Mouse (Mus musculus) kidney, postnatal 0 days (tissue): Measurements from ENCODE around the gene Mast3. TPM values are rescaled to one million over a fixed set of nuclear protein-coding genes. Genes with fewer than 3 reads are reported as not detected.

Experiments used
- ATAC-seq: fragments of 200-750 bp; cut with Nextera tagmentation; replicated peaks from 2 replicates; pipeline ENCODE4 v1.8.0; 2017; ENCODE audit warnings: low read depth, moderate number of reproducible peaks, moderate TSS enrichment, moderate library complexity; ENCODE audit not compliant: low FRiP score
- DNase-seq: peaks from one replicate; pipeline ENCODE4 v3.0.0-alpha.2; 2016; ENCODE audit warnings: low spot score
- H3K27ac ChIP-seq: fragments of 300-500 bp; sonication (generic); 2 replicates; pipeline ENCODE4 v1.5.1; 2014; ENCODE audit warnings: mild to moderate bottlenecking
- H3K27me3 ChIP-seq: fragments of 300-500 bp; sonication (generic); 2 replicates; pipeline ENCODE4 v1.6.1; 2014; ENCODE audit warnings: low read length, mixed read lengths; ENCODE audit not compliant: insufficient read depth
- H3K36me3 ChIP-seq: fragments of 300-500 bp; sonication (generic); 2 replicates; pipeline ENCODE4 v1.6.1; 2014; ENCODE audit warnings: low read length, mixed read lengths; ENCODE audit not compliant: insufficient read depth
- H3K4me1 ChIP-seq: fragments of 300-500 bp; sonication (generic); replicated peaks from 2 replicates; pipeline ENCODE4 v1.6.1; 2014; ENCODE audit warnings: antibody characterized with exemption, low read length, mixed read lengths; ENCODE audit not compliant: insufficient read depth
- H3K4me2 ChIP-seq: fragments of 300-500 bp; sonication (generic); 2 replicates; pipeline ENCODE4 v1.6.1; 2014; ENCODE audit warnings: mild to moderate bottlenecking, low read length, moderate library complexity, mixed read lengths
- H3K4me3 ChIP-seq: fragments of 300-500 bp; sonication (generic); replicated peaks from 2 replicates; pipeline ENCODE4 v1.5.1; 2014; ENCODE audit warnings: low read depth, low read length
- H3K9ac ChIP-seq: fragments of 300-500 bp; sonication (generic); 2 replicates; pipeline ENCODE4 v1.6.1; 2014; ENCODE audit warnings: low read depth, low read length
- H3K9me3 ChIP-seq: fragments of 300-500 bp; sonication (generic); replicated peaks from 2 replicates; pipeline ENCODE4 v1.6.1; 2016; ENCODE audit warnings: low read length, inconsistent platforms, mixed read lengths
- CTCF ChIP-seq: IDR thresholded peaks from 2 replicates; pipeline ENCODE4 v1.5.1; 2016; ENCODE audit warnings: antibody characterized with exemption, low read depth, mild to moderate bottlenecking, moderate library complexity
- WGBS: fragments of 180-500 bp; shearing (Covaris S2); extraction: QIAGEN DNeasy Blood & Tissue Kit; methylation state at CpG from one replicate; pipeline ENCODE4 v1.1.7; 2014; 5-methylcytosine and 5-hydroxymethylcytosine counted together
- polyA plus RNA-seq: library from polyadenylated mRNA; unstranded; fragments of >200 nt; fragmentation: Nextera tagmentation; extraction: Ambion mirVana; gene quantifications from 2 replicates; pipeline ENCODE4 v1.2.1, GENCODE M21; 2015

Mast3 gene
- polyA plus RNA-seq, 1 experiment from 2014 or later, result 10.2 TPM

DNA sequence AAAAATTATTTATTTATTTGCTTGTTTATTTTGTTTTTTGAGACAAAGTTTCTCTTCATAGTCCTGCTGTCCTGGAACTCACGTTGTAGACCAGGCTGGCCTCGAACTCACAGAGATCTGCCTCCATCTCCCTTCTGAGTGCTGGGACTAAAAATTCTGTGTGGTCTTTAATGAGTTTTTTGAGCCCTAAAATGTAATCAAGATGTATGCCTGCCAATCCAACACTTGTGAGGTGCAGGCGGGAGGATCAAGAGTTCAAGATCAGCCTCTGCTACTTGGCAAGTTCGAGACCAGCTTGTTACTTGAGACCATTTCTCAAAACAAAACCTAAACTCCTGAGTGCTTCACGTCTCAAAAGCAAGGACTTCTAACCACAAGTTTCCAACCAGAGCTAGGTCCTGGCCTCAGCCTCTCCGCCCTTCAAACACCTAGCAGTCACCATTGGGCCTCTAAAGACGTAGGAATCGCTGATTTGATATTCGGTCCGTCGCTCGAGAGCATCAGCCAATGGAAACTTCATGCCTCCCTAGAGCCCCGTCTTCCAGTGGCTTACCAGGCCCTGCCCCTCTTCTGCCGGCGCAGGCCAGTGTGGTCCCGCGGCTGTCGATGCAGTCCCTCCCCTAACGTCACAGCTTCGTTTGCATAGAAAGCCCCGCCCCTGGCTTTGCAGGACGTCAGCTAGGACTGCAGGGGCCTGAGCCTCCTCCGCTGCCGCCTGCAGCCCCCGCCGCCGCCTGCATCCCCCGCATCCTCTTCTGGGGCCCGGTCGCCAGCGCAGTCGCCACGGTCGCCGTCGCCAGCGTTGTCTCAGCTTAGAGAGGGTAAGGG lies 50.6 kb downstream of the Mast3 start, which contains the start of gene Rab3a:
Gene Rab3a (plus strand): TSS at position 637 of the 828 bp plus-strand sequence.
- 0 out of 2 replicates have a peak, but pooled peaks cover 12% of the 10 kb centered on the region for H3K36me3 ChIP-seq
- 8% methylated on average over 37 of the region's 37 CpGs for WGBS

GRCm38 (mm10) chr8:70753151-70753550 lies 51.7 kb downstream of the Mast3 start:
- Histone ChIP-seq H3K27me3 (no peaks in the 10 kb centered on the region), H3K4me2 (peak overlapping the region; percentile 44), H3K36me3 (0 out of 2 replicates have a peak, but pooled peaks cover 10% of the 10 kb centered on the region), H3K9ac (peak overlapping the region; percentile 41; the same call in 1 of the 2 replicates), H3K27ac (peak overlapping the region; percentile 90), H3K4me1 (peaks cover 23% of the 10 kb centered on the region), H3K4me3 (peak overlapping the region; percentile 1; the same call in 1 of the 2 replicates), H3K9me3 (no peaks in the 10 kb centered on the region)
- DNase-seq, result peak; percentile 88
- no peak; the same call in 1 of the 2 replicates for ATAC-seq
- 8% methylated on average over 21 of the region's 21 CpGs for WGBS
- no peak for TF ChIP-seq CTCF

More for the DNA sequence above, 50.6 kb downstream of the Mast3 start, which contains the start of gene Rab3a:
- peak within 1 kb of the TSS; percentile 96 for H3K4me2 ChIP-seq
- peak within 1 kb of the TSS; percentile 81 for H3K4me3 ChIP-seq
- TF ChIP-seq CTCF, result peak; percentile 12; the same call in 1 of the 2 replicates
- H3K9me3 ChIP-seq, result no peaks in the 10 kb centered on the region
- no peaks in the 10 kb centered on the region for H3K27me3 ChIP-seq
- DNase-seq (peak; percentile 100), ATAC-seq (peak; percentile 96)
- peaks cover 29% of the 10 kb centered on the region for H3K4me1 ChIP-seq
- H3K9ac ChIP-seq, result peak within 1 kb of the TSS; percentile 82
- H3K27ac ChIP-seq, result peak within 1 kb of the TSS; percentile 90

DNA sequence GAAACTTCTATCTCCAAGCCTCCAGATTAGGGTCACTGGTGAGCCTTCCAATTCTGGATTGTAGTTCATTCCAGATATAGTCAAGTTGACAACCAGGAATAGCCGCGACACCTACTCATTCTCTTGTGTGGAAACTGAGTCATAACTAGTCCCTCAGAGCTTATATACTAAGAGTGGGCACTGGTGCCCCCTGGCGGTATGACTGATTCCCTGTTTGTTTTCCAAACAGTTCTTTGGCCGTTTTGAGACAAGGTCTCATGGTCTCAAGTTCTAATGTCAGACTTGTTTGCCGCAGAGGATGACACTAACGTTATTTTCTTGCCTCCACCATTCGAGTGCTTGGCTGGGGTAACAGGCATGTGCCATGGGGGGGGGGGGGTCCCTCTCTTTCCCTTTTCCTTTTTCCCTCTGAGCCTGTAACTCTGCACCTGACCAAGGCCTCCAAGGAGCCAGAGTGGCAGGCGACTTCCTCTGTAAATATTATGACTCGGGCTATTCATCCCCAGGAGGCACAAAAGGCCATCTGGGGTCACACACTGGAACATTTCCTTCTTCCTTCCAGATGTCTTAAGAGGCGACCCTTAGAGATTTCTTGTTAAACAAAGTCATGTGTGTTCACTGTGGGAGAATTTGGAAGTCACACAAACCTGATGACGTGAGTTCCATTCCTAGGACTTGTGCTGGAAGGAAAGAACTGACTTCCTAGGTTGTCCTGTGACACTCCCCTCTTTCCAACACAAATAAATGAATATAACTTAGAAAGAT lies 52.7 kb downstream of the Mast3 start:
- Histone ChIP-seq H3K9ac (peak overlapping the region; percentile 41; the same call in 1 of the 2 replicates), H3K27me3 (no peaks in the 10 kb centered on the region), H3K9me3 (no peaks in the 10 kb centered on the region), H3K4me1 (peaks cover 23% of the 10 kb centered on the region), H3K36me3 (0 out of 2 replicates have a peak, but pooled peaks cover 6% of the 10 kb centered on the region), H3K27ac (peak overlapping the region; percentile 90), H3K4me2 (peak overlapping the region; percentile 44; the same call in 1 of the 2 replicates), H3K4me3 (no peak overlapping the region)
- DNase-seq (peak; percentile 84), ATAC-seq (no peak)
- peak; percentile 80 for TF ChIP-seq CTCF
- WGBS, result 22% methylated on average over 11 of the region's 11 CpGs

DNA sequence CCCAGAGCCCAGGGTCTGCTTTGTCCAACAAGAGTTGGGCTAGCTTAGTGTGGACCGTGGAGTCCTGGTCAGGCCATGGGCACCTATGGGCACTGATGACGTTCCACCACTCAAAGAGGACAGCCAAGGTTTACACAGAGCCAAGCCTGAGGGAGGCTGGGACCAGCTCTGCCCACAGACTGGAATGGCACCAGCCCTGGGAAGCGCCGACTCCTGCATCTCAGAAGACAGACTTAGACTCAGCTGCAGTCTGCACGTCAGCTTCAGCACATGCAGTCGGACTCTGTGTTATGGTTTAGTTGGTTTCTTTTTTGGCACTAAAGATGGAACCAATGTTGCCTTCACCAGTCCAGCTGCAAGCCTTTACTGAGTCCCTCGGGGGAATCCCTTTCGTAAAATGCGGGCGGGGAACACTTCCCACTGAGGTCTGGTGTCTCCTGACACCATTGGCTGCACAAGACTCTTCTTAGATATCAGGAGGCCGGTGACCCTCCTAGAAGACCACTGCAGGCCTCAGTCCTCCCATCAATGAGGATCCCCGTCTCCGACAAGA lies 54.6 kb downstream of the Mast3 start:
- TF ChIP-seq CTCF, result no peak
- H3K9me3 ChIP-seq, result no peaks in the 10 kb centered on the region
- DNase-seq (no peak), ATAC-seq (no peak)
- H3K27me3 ChIP-seq, result no peaks in the 10 kb centered on the region
- no peak overlapping the region for H3K4me3 ChIP-seq
- H3K4me1 ChIP-seq, result peaks cover 19% of the 10 kb centered on the region
- H3K36me3 ChIP-seq, result no peaks in the 10 kb centered on the region
- no peak overlapping the region for H3K9ac ChIP-seq
- 79% methylated on average over 13 of the region's 13 CpGs for WGBS
- no peak overlapping the region for H3K4me2 ChIP-seq
- H3K27ac ChIP-seq, result no peak overlapping the region

DNA sequence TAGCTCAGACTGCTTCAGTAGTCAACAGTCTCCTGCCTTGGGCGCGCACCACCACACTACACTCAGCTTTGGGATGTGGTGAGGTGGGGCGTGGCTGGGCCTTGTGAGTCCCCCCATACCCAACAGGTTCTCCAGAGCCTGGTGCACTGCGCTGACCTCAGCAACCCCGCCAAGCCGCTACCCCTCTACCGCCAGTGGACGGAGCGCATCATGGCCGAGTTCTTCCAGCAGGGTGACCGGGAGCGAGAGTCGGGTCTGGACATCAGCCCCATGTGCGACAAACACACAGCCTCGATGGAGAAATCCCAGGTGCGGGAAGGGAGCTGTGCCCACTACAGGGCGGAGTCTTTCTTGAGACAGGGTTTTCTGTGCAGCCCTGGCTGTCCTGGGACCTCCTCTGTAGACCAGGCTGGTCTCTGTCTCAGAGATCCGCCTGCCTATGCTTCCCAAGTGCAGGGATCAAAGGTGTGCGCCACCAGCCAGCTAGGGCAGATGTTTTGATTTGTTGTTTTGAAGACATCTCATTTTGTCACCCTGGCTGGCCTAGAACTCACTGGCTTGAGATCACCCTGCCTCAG lies 55.7 kb downstream of the Mast3 start:
- H3K9ac ChIP-seq, result no peak overlapping the region
- TF ChIP-seq CTCF, result no peak
- H3K4me3 ChIP-seq, result no peak overlapping the region
- H3K4me1 ChIP-seq, result peaks cover 22% of the 10 kb centered on the region
- DNase-seq, result no peak
- H3K4me2 ChIP-seq, result no peak overlapping the region
- no peaks in the 10 kb centered on the region for H3K9me3 ChIP-seq
- no peak overlapping the region for H3K27ac ChIP-seq
- ATAC-seq, result no peak
- no peaks in the 10 kb centered on the region for H3K36me3 ChIP-seq
- H3K27me3 ChIP-seq, result no peaks in the 10 kb centered on the region
- 84% methylated on average over 19 of the region's 19 CpGs for WGBS
